Mouse (Mus musculus) bone marrow, adult 2 months (tissue): Measurements from ENCODE around the gene Tctn1. TPM values are rescaled to one million over a fixed set of nuclear protein-coding genes. Genes with fewer than 3 reads are reported as not detected.

Experiments used
- H3K27ac ChIP-seq: fragments of 200-500 bp; 2 replicates; pipeline ENCODE4 v1.5.1; 2012; ENCODE audit warnings: low read depth, mild to moderate bottlenecking, control low read depth, inconsistent platforms, low read length; ENCODE audit not compliant: control insufficient read depth, poor library complexity, insufficient read depth
- H3K4me1 ChIP-seq: fragments of 200-500 bp; 2 replicates; pipeline ENCODE4 v1.6.1; 2011; ENCODE audit warnings: low read length; ENCODE audit not compliant: control insufficient read depth, insufficient read depth
- H3K4me3 ChIP-seq: fragments of 200-500 bp; replicated peaks from 2 replicates; pipeline ENCODE3; 2011; ENCODE audit warnings: mild to moderate bottlenecking, low read depth, low read length, control low read depth; ENCODE audit not compliant: control insufficient read depth
- CTCF ChIP-seq: fragments of 200-500 bp; IDR thresholded peaks from 2 replicates; pipeline ENCODE4 v1.5.1; 2011; ENCODE audit warnings: low read length, control low read depth; ENCODE audit not compliant: control insufficient read depth, insufficient read depth
- POLR2A ChIP-seq: fragments of 200-500 bp; IDR thresholded peaks from 2 replicates; pipeline ENCODE4 v1.6.1; 2011; ENCODE audit warnings: low read depth, mild to moderate bottlenecking, control low read depth, low read length, borderline replicate concordance; ENCODE audit not compliant: control insufficient read depth
- WGBS: fragments of 180-500 bp; shearing (Covaris S2); methylation state at CpG from one replicate; pipeline ENCODE4 v1.1.7; 2018; 5-methylcytosine and 5-hydroxymethylcytosine counted together
- polyA plus RNA-seq: library from polyadenylated mRNA; stranded (reverse); fragments of >200 nt; gene quantifications from 2 replicates; pipeline ENCODE4 v1.2.4, GENCODE M21; 2011; ENCODE audit warnings: low replicate concordance; ENCODE audit not compliant: missing spikeins, insufficient read depth, insufficient read length

Gene Tctn1
- 6.5 and 17.7 TPM in 2 replicates for polyA plus RNA-seq

- Histone ChIP-seq H3K27ac (peak within 1 kb of the TSS; percentile 49), H3K4me3 (peak within 1 kb of the TSS; percentile 87), H3K4me1 (peaks cover 10% of the 10 kb centered on the region)
- TF ChIP-seq POLR2A, result peak; percentile 55; the same call in 1 of the 2 replicates
- TF ChIP-seq CTCF, result no peak
- WGBS, result under 1% methylated on average over 49 of the region's 49 CpGs
These were observed at the start of gene Tctn1 for GRCm38 (mm10) chr5:122263933-122264905. Tctn1 (minus strand) TSS chr5:122264460.

GRCm38 (mm10) chr5:122312942-122313684, 48.9 kb upstream of the Tctn1 start:
- H3K4me1 ChIP-seq, result peaks cover 10% of the 10 kb centered on the region
- no peak for TF ChIP-seq POLR2A
- no peak for TF ChIP-seq CTCF
- 79% methylated on average over 17 of the region's 17 CpGs for WGBS
- no peak overlapping the region for H3K27ac ChIP-seq
- no peak overlapping the region for H3K4me3 ChIP-seq

GRCm38 (mm10) chr5:122312346-122312745, 48.1 kb upstream of the Tctn1 start:
- Histone ChIP-seq H3K27ac (no peak overlapping the region), H3K4me3 (no peak overlapping the region), H3K4me1 (peaks cover 8% of the 10 kb centered on the region)
- WGBS, result 84% methylated on average over 4 of the region's 4 CpGs
- TF ChIP-seq POLR2A, result no peak
- no peak for TF ChIP-seq CTCF

- H3K27ac ChIP-seq, result no peak overlapping the region
- peaks cover 8% of the 10 kb centered on the region for H3K4me1 ChIP-seq
- WGBS, result 63% methylated on average over 7 of the region's 7 CpGs
- H3K4me3 ChIP-seq, result no peak overlapping the region
- TF ChIP-seq CTCF, result no peak
- TF ChIP-seq POLR2A, result no peak
These were observed 47.4 kb upstream of the Tctn1 start for GRCm38 (mm10) chr5:122311692-122312091.

- H3K4me3 ChIP-seq, result no peak overlapping the region
- 62% methylated on average over 8 of the region's 8 CpGs for WGBS
- H3K27ac ChIP-seq, result no peak overlapping the region
- TF ChIP-seq POLR2A, result no peak
- TF ChIP-seq CTCF, result no peak
- peaks cover 8% of the 10 kb centered on the region for H3K4me1 ChIP-seq
These were observed 46.4 kb upstream of the Tctn1 start for GRCm38 (mm10) chr5:122310699-122311098.

- TF ChIP-seq CTCF (no peak), POLR2A (no peak)
- H3K4me3 ChIP-seq, result no peak overlapping the region
- no peak overlapping the region for H3K27ac ChIP-seq
- peaks cover 6% of the 10 kb centered on the region for H3K4me1 ChIP-seq
- 82% methylated on average over 3 of the region's 3 CpGs for WGBS
These were observed 42.3 kb upstream of the Tctn1 start for GRCm38 (mm10) chr5:122306536-122306935.

- Histone ChIP-seq H3K27ac (no peak overlapping the region), H3K4me1 (peaks cover 6% of the 10 kb centered on the region), H3K4me3 (no peak overlapping the region)
- 78% methylated on average over 7 of the region's 7 CpGs for WGBS
- TF ChIP-seq POLR2A, result no peak
- no peak for TF ChIP-seq CTCF
These were observed 41.2 kb upstream of the Tctn1 start for GRCm38 (mm10) chr5:122305472-122305871.

- TF ChIP-seq CTCF (no peak), POLR2A (no peak)
- Histone ChIP-seq H3K27ac (no peak overlapping the region), H3K4me1 (peaks cover 6% of the 10 kb centered on the region), H3K4me3 (no peak overlapping the region)
- WGBS, result 45% methylated on average over 6 of the region's 6 CpGs
These were observed 40.3 kb upstream of the Tctn1 start for GRCm38 (mm10) chr5:122304541-122304940.
